14 mouse cellular contexts compared by ENCODE assay signal in the genomic region with DNA sequence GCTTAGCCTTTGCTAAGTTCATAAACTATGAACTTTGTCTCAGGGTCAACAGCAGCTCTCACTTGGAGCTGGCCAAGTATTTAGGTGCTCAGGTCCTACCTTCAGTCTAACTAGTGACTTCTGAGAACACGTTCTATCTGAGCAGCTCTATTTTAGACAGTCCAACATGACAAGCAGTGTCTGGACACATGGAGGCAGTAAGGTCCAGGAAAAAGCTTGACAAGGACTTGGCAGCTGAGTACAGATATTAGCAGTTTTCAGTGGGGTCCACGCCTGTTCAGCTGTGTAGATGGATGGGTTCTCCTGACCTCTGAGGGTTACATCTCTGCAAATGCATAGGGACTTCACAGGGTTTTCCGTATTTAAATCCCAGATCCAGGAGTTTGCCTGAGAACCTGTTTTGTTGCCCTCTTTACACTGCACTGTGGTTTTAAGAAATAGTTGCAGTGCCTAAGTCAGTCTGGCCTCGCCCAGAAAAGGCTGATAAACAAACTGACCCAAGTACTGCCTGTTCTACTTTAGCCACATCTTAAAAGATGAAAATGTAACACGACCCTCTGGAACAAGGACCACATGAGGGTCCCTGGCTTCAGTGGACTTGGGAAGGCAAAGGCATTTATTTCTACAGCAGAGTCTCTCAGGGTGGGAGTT.
DNase-seq lines count a peak whose midpoint lies in the region; ATAC-seq and TF ChIP-seq lines count a peak whose summit lies in the region.
"Had no signal": no experiment of that assay in that cellular context is flagged by ENCODE, and none has a peak within 500 bp of the region (broad histone marks: within the 10 kb centered on the region; RNA-seq: fewer than 3 reads in every experiment).

No protein-coding gene starts in this region.

- no peaks in the 10 kb centered on the region for H3K36me3 ChIP-seq in liver, adult 2 months (ENCODE audit: control insufficient read depth, insufficient read depth, low read length)
- peaks cover 16% of the 10 kb centered on the region for H3K36me3 ChIP-seq in liver, embryonic 12.5 days
- no peaks in the 10 kb centered on the region for H3K36me3 ChIP-seq in stomach, embryonic 15.5 days
- H3K36me3 ChIP-seq: embryonic facial prominence, embryonic 12.5 days; neural tube, embryonic 12.5 days had no signal

- H3K79me2 ChIP-seq in liver, adult 2 months (ENCODE audit: control insufficient read depth, insufficient read depth, low read length), result no peaks in the 10 kb centered on the region

- intact Hi-C loops in gastrocnemius, adult 2 months (cut with DNase I), result loop anchor here (2.0 kb wide), 1 partner anchor 119 kb away; no protein-coding TSS in a partner anchor
- intact Hi-C loops in gastrocnemius, postnatal 14 days (cut with DNase I; ENCODE audit: low total_unique reads), result no loop called here

- no peak overlapping the region for H3K4me3 ChIP-seq in gastrocnemius, adult 2 months
- no peak overlapping the region for H3K4me3 ChIP-seq in liver, adult 2 months (ENCODE audit: insufficient read depth, low read depth, low read length)
- H3K4me3 ChIP-seq in liver, embryonic 12.5 days, result no peak overlapping the region
- H3K4me3 ChIP-seq in stomach, embryonic 15.5 days (replicated peaks), result no peak overlapping the region
- H3K4me3 ChIP-seq: embryonic facial prominence, embryonic 12.5 days; megakaryocyte, embryonic 14.5 days; neural tube, embryonic 12.5 days had no signal

- DNase-seq in gastrocnemius, adult 2 months, result no peak
- DNase-seq in gastrocnemius, postnatal 14 days, result no peak
- peak; percentile 56 for DNase-seq in liver, adult 2 months (ENCODE audit: extremely low read depth, low read depth, low spot score)
- DNase-seq in liver, result no peak
- no peak for DNase-seq in thymus, postnatal 14 days
- DNase-seq in frontal cortex, adult 2 months (ENCODE audit: extremely low spot score in 1 of 2, low spot score in 1 of 2), result no peak
- DNase-seq: cerebellum, adult 18-20 months; right cerebral cortex, postnatal 14 days had no signal

- peak overlapping the region; percentile 74 for H3K27ac ChIP-seq in gastrocnemius, adult 2 months
- H3K27ac ChIP-seq in liver, adult 2 months (replicated peaks; ENCODE audit: insufficient read depth, low read depth, low read length), result peak overlapping the region; percentile 27
- peak overlapping the region; percentile 50 for H3K27ac ChIP-seq in liver, embryonic 12.5 days
- H3K27ac ChIP-seq in stomach, embryonic 15.5 days, result peak overlapping the region; percentile 82
- H3K27ac ChIP-seq: neural tube, embryonic 12.5 days had no signal

- 54% methylated on average over 5 of the region's 5 CpGs for WGBS in liver, adult 2 months
- 54% methylated on average over 5 of the region's 5 CpGs for WGBS in liver, embryonic 12.5 days (ENCODE audit: insufficient replicate concordance)
- 41% methylated on average over 5 of the region's 5 CpGs for WGBS in stomach, embryonic 15.5 days

- no peak for TF ChIP-seq POLR2A in liver, adult 2 months (IDR thresholded peaks at IDR 0.05; ENCODE audit: extremely low read depth, insufficient read depth, low read length)

- H3K9ac ChIP-seq in liver, adult 2 months (ENCODE audit: low read depth, low read length), result no peak overlapping the region
- no peak overlapping the region for H3K9ac ChIP-seq in liver, embryonic 12.5 days
- no peak overlapping the region for H3K9ac ChIP-seq in stomach, embryonic 15.5 days
- H3K9ac ChIP-seq: embryonic facial prominence, embryonic 12.5 days; neural tube, embryonic 12.5 days had no signal

- no peaks in the 10 kb centered on the region for H3K27me3 ChIP-seq in liver, adult 2 months (ENCODE audit: control insufficient read depth, insufficient read depth, low read length)
- H3K27me3 ChIP-seq in liver, embryonic 12.5 days (replicated peaks), result no peaks in the 10 kb centered on the region
- H3K27me3 ChIP-seq in stomach, embryonic 15.5 days (replicated peaks), result no peaks in the 10 kb centered on the region
- H3K27me3 ChIP-seq: embryonic facial prominence, embryonic 12.5 days; megakaryocyte, embryonic 14.5 days; neural tube, embryonic 12.5 days had no signal

- H3K4me2 ChIP-seq in liver, embryonic 12.5 days, result no peak overlapping the region
- H3K4me2 ChIP-seq in stomach, embryonic 15.5 days, result no peak overlapping the region
- H3K4me2 ChIP-seq: embryonic facial prominence, embryonic 12.5 days; neural tube, embryonic 12.5 days had no signal

- ATAC-seq in liver, embryonic 12.5 days, result no peak
- no peak; the same call in 1 of the 2 replicates for ATAC-seq in stomach, embryonic 15.5 days (ENCODE audit: insufficient read depth, low FRiP score, low read depth)

- H3K4me1 ChIP-seq in liver, adult 2 months (ENCODE audit: control insufficient read depth, insufficient read depth, low read length), result peaks cover 18% of the 10 kb centered on the region
- peaks cover 68% of the 10 kb centered on the region for H3K4me1 ChIP-seq in liver, embryonic 12.5 days
- peaks cover 31% of the 10 kb centered on the region for H3K4me1 ChIP-seq in stomach, embryonic 15.5 days
- H3K4me1 ChIP-seq: neural tube, embryonic 12.5 days had no signal

- TF ChIP-seq CTCF in gastrocnemius, adult 2 months (IDR thresholded peaks at IDR 0.05), result peak; percentile 44
- TF ChIP-seq CTCF in liver, adult 2 months (IDR thresholded peaks at IDR 0.05; ENCODE audit: low read depth, low read length), result peak; percentile 27; the same call in 1 of the 2 replicates

- no peaks in the 10 kb centered on the region for H3K9me3 ChIP-seq in liver, embryonic 12.5 days (replicated peaks)
- H3K9me3 ChIP-seq in stomach, embryonic 15.5 days, result no peaks in the 10 kb centered on the region
- H3K9me3 ChIP-seq: embryonic facial prominence, embryonic 12.5 days; G1E; megakaryocyte, embryonic 14.5 days; neural tube, embryonic 12.5 days had no signal

Comparison
In these comparisons a context has a peak if more than half of its experiments do, and no peak if none do; other contexts are left out.
1. H3K27ac ChIP-seq: peak in every context shown above with its lines; median percentile 82 in stomach, embryonic 15.5 days; 74 in gastrocnemius, adult 2 months; 50 in liver, embryonic 12.5 days; 27 in liver, adult 2 months.